Mouse (Mus musculus) heart, adult 11 months (tissue): ENCODE measurements around the gene Aldh1a3.

ENCODE experiments used
- DNase-seq: peaks from one replicate; pipeline ENCODE4 v3.0.0; 2022

Gene Aldh1a3

DNA sequence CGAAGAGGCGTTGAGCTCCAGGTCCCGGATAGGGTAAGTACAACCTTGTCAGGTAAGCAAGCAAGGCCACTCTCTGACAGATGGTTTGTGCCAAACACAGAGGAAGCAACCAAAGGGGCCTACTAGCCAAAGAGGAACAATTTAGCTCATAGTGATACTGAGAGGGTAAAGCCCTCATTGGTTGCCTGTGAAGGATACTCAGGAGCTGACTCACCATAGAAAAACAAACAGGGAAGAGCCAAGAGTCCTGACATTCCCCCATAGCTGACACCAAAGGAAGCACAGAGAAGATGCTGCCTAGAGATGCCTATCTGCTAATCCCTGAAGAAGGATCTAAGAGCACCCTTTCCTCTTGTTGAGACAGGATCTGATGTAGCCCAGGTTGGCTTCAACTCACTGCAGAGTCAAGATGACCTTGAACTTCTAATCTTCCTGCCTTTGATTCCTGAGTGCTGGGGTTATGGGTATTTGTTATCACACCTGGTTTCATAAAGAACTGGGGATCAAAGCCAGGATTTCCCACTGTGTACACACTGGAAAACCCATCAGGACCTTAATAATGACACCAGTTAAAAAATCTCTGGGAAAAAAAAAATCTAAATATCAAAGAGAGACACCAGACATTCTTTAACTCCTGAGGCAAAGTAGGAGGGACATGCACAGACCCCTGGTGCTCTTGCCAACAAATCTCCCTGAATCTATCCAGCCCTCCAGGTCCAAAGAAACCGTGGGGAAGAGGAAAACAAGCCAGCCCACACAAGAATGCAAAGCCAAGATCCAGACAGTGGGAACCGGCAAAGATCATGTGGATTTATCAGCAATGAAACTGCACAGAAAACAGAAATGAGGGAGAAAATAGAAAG, 58.0 kb downstream of the Aldh1a3 start:
- DNase-seq: peak; percentile 93

- DNase-seq: peak; percentile 94
These were observed 61.4 kb downstream of the Aldh1a3 start, which contains the start of gene Gm10974 for GRCm38 (mm10) chr7:66365904-66366303. TSS of gene Gm10974 (plus strand) at chr7:66365905.

DNA sequence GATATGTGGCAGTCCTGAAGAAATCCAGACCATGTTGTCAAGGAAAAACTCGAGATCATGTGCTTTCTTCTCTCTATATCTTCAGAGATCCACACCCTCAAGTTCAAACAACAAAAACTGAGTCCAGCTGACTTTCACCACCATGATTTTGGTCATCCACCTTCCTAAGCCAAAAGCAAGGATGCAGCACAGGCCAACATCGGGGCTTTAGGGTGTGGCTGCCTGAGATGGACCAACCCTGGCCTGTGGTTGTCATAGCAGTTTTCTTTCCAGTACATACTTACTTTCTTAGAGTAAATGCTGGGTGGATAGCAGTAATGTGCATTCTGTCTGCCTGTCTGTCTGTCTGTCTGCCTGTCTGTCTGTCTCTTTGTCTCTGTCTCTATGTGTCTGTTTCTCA, 61.9 kb downstream of the Aldh1a3 start:
- DNase-seq: peak; percentile 92

GRCm38 (mm10) chr7:66364491-66364890, 62.8 kb downstream of the Aldh1a3 start:
- peak; percentile 82 for DNase-seq

DNA sequence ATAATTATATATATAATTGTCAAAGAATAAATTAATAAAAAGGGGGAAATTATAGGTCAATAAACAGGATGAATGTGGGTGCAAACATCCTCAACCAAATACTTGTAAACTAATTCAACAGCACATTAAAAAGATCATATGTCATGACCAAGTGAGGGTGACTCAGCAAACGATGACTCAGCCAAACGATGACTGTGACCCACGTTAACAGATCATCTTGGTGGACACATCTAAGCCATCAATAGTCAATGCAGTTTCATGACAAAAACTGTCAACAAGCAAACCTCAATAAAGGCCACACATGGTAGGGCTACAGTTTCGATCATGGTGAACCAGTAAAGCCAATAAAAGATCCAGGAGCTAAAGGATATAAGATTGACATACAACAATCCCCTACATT, 68.3 kb downstream of the Aldh1a3 start:
- peak; percentile 61 for DNase-seq

DNA sequence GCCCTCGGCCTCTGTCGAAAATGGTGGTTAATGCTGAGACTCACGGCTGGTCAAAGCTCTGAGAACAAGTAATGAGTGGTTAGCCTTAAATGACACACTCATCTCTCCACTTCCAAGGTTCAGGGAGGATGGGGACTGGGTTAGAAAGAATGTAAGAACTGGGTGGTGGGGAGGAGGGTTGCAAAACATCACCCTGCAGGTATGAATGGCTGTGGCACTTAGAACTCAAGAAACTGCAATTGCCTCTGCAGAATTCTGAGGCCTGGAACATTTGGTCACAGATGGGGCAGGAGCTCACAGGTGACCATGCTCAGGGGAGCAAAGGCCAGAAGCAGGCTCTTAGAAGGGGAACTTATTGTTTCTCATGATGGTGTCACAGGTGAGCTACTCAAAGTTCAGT, 68.9 kb downstream of the Aldh1a3 start:
- peak; percentile 76 for DNase-seq

GRCm38 (mm10) chr7:66355791-66356522, 71.4 kb downstream of the Aldh1a3 start:
- DNase-seq: peak; percentile 90

DNA sequence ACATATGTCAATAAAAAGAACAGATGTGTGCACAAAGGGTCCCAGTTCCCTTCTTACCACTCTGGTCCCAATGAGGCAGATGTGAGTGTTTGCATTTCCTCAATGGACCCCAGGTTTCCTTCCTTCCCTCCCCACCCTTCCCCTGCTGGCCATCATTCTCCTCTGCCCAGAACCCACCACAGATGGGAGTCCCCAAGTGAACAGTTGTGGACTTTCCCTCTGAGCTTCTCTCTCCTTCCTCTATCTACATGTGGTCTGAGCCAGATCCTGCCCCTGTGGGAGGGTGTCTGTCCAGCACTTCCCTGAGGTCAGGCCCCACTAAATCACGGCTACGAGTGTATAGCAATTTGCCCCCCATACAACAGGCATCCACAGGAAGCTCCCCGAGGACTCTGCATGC, 72.4 kb downstream of the Aldh1a3 start:
- peak; percentile 89 for DNase-seq

GRCm38 (mm10) chr7:66351074-66351473, 76.2 kb downstream of the Aldh1a3 start:
- peak; percentile 64 for DNase-seq

DNA sequence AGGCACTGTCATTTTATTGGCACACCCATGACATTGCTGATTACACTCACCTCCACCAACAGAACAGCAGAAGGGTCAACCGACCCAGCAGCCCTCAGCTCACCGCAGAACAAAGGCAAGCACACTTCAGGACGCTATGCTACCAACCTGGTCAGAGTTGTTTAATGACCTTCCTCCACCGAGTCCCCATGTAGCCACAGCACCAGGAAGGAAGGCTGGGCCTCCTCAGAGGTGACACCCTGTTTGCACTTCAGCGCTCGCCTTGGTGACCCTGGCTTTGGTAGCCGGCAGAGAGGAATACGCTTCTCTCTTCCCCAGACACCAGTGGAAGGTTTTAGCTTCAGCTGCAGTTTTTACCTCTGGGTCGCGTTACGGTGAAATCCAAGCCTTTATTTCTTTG, 77.6 kb downstream of the Aldh1a3 start:
- DNase-seq: peak; percentile 85

DNA sequence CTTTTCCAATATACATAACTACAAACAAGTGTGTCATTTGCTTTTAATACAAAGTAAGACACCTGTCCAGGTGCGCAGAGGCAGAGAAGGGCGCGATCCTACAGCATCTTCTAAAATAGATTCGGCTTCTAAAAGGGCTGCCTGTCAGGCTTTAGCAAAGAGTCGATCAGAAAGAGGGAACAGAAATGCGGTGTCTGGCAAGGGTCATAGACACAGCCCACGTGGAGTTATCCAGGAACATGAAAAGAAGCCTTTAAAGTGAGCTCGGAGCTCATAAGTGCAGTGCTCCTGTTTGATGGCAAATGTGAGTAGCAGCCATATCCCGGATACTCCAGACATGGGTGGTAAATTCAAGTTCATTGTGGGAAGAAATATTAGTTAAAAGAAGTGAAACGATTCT, 78.7 kb downstream of the Aldh1a3 start:
- DNase-seq: peak; percentile 82

GRCm38 (mm10) chr7:66346959-66347663, 80.2 kb downstream of the Aldh1a3 start:
- peak; percentile 51 for DNase-seq

DNA sequence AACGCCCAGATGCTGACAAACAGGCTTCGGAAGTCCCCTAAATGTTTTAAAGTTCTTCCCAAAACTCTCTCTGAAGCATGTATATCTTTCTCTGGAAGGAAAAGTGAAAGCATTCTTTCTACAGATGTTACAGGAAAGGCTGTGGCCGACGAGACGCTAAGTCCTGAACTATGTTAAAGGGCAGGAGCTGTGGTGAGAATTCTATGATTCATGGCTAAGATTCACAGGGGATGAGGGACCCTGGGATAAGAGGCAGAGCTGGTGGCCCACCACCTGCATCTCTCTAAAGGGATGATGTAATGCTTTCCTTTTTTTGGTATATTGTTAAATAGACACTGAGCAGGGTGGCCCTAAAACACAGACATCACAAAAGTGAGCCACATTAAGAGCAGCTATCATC, 84.0 kb downstream of the Aldh1a3 start:
- DNase-seq: peak; percentile 90

GRCm38 (mm10) chr7:66342831-66343230, 84.5 kb downstream of the Aldh1a3 start:
- peak; percentile 93 for DNase-seq

DNA sequence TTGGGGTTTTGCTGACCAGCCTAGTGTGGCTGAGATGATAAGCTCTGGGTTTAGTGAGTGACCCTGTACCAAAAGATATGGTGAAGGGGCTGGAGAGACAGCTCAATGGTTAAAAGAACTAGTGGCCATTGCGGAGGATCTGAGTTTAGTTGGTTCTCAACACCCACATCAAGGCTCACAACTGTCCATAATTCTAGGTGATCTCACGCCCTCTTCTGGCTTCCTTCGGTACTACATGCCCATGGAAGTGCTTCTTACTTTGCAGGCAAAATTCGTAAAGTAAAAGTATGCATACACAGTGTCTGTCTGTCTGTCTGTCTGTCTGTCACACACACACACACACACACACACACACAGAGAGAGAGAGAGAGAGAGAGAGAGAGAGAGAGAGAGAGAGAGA, 85.0 kb downstream of the Aldh1a3 start:
- DNase-seq: peak; percentile 94
